Mouse (Mus musculus): ENCODE measurements around the gene Faap20. TPM values are rescaled to one million over a fixed set of nuclear protein-coding genes. Genes with fewer than 3 reads are reported as not detected.

The Faap20 gene
- polyA plus RNA-seq, 1 experiment from 2014 or later, result 83.9 TPM

GRCm38 (mm10) chr4:155286090-155286489 lies 36.5 kb downstream of the Faap20 start:
- no peak overlapping the region for H3K4me3 ChIP-seq (ENCODE audit: low read depth, low read length)
- ATAC-seq (ENCODE audit: insufficient read depth) (no peak), DNase-seq (no peak)
- no peak for TF ChIP-seq CTCF (IDR thresholded peaks at IDR 0.05; ENCODE audit: low read depth)
- no peak overlapping the region for H3K9ac ChIP-seq
- no peaks in the 10 kb centered on the region for H3K27me3 ChIP-seq (ENCODE audit: insufficient read depth, low read length)
- no peak overlapping the region for H3K4me2 ChIP-seq
- H3K36me3 ChIP-seq (ENCODE audit: insufficient read depth), result no peaks in the 10 kb centered on the region
- peaks cover 13% of the 10 kb centered on the region for H3K4me1 ChIP-seq (ENCODE audit: insufficient read depth)
- no peak overlapping the region for H3K27ac ChIP-seq (ENCODE audit: low read depth)
- WGBS, result 93% methylated on average over 4 of the region's 4 CpGs
- H3K9me3 ChIP-seq (ENCODE audit: low read depth, low read length), result no peaks in the 10 kb centered on the region

GRCm38 (mm10) chr4:155287713-155288112 lies 38.1 kb downstream of the Faap20 start:
- no peak overlapping the region for H3K9ac ChIP-seq
- no peak overlapping the region for H3K27ac ChIP-seq (ENCODE audit: low read depth)
- H3K36me3 ChIP-seq (ENCODE audit: insufficient read depth), result no peaks in the 10 kb centered on the region
- H3K4me1 ChIP-seq (ENCODE audit: insufficient read depth), result peaks cover under 1% of the 10 kb centered on the region
- TF ChIP-seq CTCF (IDR thresholded peaks at IDR 0.05; ENCODE audit: low read depth), result no peak
- ATAC-seq (ENCODE audit: insufficient read depth) (no peak), DNase-seq (no peak)
- 84% methylated on average over 11 of the region's 11 CpGs for WGBS
- no peak overlapping the region for H3K4me2 ChIP-seq
- H3K27me3 ChIP-seq (ENCODE audit: insufficient read depth, low read length), result no peaks in the 10 kb centered on the region
- no peak overlapping the region for H3K4me3 ChIP-seq (ENCODE audit: low read depth, low read length)
- H3K9me3 ChIP-seq (ENCODE audit: low read depth, low read length), result no peaks in the 10 kb centered on the region

DNA sequence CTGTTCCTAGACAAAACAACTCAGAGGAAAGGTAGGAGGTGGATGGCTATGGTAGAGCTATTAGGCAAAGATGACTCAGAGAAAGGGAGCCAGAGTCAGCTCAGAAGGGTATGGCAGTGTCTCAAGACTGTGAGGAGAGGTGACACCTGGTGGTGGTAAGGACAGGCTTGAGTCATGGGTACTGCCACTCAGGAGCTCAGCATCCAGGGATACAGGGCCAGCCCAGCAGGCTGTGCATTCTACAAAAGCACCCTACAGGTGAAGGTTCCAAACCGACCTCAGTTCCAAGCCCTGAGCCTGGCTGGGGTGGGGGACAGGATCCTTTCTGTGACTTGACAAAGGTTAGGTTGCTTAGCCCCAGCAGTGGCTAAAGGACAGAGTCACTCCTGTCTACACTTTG lies 39.0 kb downstream of the Faap20 start:
- 0 out of 2 replicates have a peak, but pooled peaks have one; percentile 7 for TF ChIP-seq CTCF (IDR thresholded peaks at IDR 0.05; ENCODE audit: low read depth)
- no peak overlapping the region for H3K4me2 ChIP-seq
- no peaks in the 10 kb centered on the region for H3K9me3 ChIP-seq (ENCODE audit: low read depth, low read length)
- no peaks in the 10 kb centered on the region for H3K36me3 ChIP-seq (ENCODE audit: insufficient read depth)
- H3K4me3 ChIP-seq (ENCODE audit: low read depth, low read length), result no peak overlapping the region
- H3K27ac ChIP-seq (ENCODE audit: low read depth), result no peak overlapping the region
- H3K4me1 ChIP-seq (ENCODE audit: insufficient read depth), result no peaks in the 10 kb centered on the region
- 68% methylated on average over 1 of the region's 1 CpGs for WGBS
- ATAC-seq (ENCODE audit: insufficient read depth) (no peak), DNase-seq (no peak)
- H3K9ac ChIP-seq, result no peak overlapping the region
- no peaks in the 10 kb centered on the region for H3K27me3 ChIP-seq (ENCODE audit: insufficient read depth, low read length)

DNA sequence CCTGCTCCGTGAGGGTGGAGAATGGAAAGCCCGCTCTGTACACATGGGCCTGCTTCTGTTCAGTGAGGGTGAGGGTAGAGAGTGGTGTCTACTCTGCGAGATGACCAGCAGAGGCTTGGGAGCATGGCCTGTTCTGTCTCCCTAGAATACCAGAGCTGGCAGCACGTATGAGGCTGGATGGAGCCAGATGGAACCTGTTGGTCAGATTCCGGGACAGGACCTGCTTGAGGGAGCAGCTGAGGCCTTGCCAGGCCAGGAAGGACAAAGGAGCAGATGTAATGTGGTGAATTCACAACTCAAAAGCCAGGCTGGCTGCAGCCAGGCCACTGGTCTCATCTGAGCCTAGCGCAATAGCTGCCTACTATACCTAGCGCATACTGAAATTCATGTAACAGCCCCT lies 40.4 kb downstream of the Faap20 start:
- WGBS, result 87% methylated on average over 7 of the region's 7 CpGs
- H3K27ac ChIP-seq (ENCODE audit: low read depth), result no peak overlapping the region
- H3K36me3 ChIP-seq (ENCODE audit: insufficient read depth), result no peaks in the 10 kb centered on the region

DNA sequence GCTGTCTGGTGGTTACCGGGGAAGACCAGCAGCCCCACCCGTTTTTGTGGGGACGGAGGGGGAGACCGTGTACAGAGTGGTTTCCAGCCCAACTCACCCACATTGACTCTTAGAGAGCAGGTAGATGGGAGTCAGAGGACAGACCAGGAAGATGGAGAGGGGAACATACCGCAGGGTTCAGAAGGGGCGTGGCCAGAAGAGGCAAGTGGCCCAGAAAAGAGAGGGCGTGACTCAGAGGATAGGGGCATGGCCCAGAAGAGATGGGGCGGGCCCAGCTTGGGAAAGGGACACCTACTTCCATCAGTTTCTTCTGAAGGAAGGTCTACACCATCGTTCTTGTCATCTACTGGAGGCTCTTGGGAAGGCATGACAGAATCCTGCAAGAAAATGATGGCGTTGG lies 43.3 kb downstream of the Faap20 start:
- TF ChIP-seq CTCF (IDR thresholded peaks at IDR 0.05; ENCODE audit: low read depth), result no peak
- H3K9ac ChIP-seq, result no peak overlapping the region

More for the DNA sequence above, 40.4 kb downstream of the Faap20 start:
- Histone ChIP-seq H3K4me2 (no peak overlapping the region), H3K27me3 (ENCODE audit: insufficient read depth, low read length) (no peaks in the 10 kb centered on the region), H3K9ac (no peak overlapping the region), H3K9me3 (ENCODE audit: low read depth, low read length) (no peaks in the 10 kb centered on the region), H3K4me3 (ENCODE audit: low read depth, low read length) (no peak overlapping the region), H3K4me1 (ENCODE audit: insufficient read depth) (no peaks in the 10 kb centered on the region)
- TF ChIP-seq CTCF (IDR thresholded peaks at IDR 0.05; ENCODE audit: low read depth), result no peak
- ATAC-seq (ENCODE audit: insufficient read depth), result no peak
- DNase-seq, result no peak

DNA sequence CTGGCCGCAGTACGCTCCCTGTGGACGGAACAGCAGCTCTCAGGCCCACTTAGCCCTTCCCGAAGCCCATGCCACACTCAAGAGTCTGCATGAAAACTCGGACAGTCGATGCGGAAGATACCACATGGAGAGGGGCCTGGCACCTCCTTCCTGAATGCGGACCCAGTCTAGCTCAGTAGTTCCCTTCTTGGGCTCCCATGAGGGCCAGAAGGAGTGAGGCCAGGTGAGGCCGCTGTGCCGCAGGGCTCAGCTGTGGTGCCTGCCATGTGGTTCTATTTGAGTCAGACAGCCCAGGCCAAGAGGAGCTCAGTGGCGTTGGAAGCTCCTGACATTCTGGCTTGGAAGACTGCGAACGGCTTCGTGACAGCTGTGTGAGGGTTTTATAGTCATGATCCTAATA lies 44.8 kb downstream of the Faap20 start:
- Histone ChIP-seq H3K27ac (ENCODE audit: low read depth) (no peak overlapping the region), H3K4me2 (no peak overlapping the region), H3K27me3 (ENCODE audit: insufficient read depth, low read length) (no peaks in the 10 kb centered on the region), H3K9me3 (ENCODE audit: low read depth, low read length) (no peaks in the 10 kb centered on the region), H3K4me1 (ENCODE audit: insufficient read depth) (no peaks in the 10 kb centered on the region), H3K4me3 (ENCODE audit: low read depth, low read length) (no peak overlapping the region), H3K36me3 (ENCODE audit: insufficient read depth) (no peaks in the 10 kb centered on the region), H3K9ac (no peak overlapping the region)
- no peak for TF ChIP-seq CTCF (IDR thresholded peaks at IDR 0.05; ENCODE audit: low read depth)
- WGBS, result 83% methylated on average over 14 of the region's 14 CpGs
- DNase-seq (no peak), ATAC-seq (ENCODE audit: insufficient read depth) (no peak)

More for the DNA sequence above, 43.3 kb downstream of the Faap20 start:
- Histone ChIP-seq H3K4me1 (ENCODE audit: insufficient read depth) (no peaks in the 10 kb centered on the region), H3K4me2 (no peak overlapping the region), H3K36me3 (ENCODE audit: insufficient read depth) (no peaks in the 10 kb centered on the region), H3K9me3 (ENCODE audit: low read depth, low read length) (no peaks in the 10 kb centered on the region), H3K27me3 (ENCODE audit: insufficient read depth, low read length) (no peaks in the 10 kb centered on the region), H3K27ac (ENCODE audit: low read depth) (no peak overlapping the region), H3K4me3 (ENCODE audit: low read depth, low read length) (no peak overlapping the region)
- no peak for ATAC-seq (ENCODE audit: insufficient read depth)
- DNase-seq, result no peak
- WGBS, result 87% methylated on average over 10 of the region's 10 CpGs

DNA sequence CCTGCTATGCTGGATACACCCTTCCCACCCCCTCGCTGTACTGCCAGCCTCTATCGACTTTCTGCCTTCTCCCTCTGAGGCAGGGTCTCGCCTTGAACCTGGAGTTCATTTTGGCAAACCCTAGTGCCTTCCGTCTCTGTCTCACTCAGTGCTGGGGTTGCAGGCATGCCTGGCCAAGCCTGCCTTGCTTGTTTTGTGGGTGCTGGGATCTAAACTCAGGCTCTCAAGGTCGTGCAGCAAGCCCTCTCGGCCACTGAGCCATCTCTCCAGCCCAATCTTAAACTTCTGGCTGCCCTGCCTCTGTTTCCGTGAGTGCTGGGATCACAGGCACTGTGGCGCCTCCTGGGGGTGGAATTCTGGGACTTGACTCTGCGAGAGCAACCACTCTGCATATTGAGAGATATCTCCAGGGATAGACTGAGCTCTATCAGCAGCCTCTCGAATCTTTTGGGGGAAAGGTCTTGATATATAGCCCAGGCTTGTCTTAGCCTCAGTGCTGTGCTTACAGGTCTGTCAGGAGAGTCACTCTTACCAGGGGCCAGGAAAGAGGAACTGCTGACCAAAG lies 45.5 kb downstream of the Faap20 start:
- H3K36me3 ChIP-seq (ENCODE audit: insufficient read depth), result no peaks in the 10 kb centered on the region
- H3K9ac ChIP-seq, result no peak overlapping the region
- no peak overlapping the region for H3K4me2 ChIP-seq
- DNase-seq (peak; percentile 26), ATAC-seq (ENCODE audit: insufficient read depth) (no peak)
- H3K4me1 ChIP-seq (ENCODE audit: insufficient read depth), result no peaks in the 10 kb centered on the region
- H3K27me3 ChIP-seq (ENCODE audit: insufficient read depth, low read length), result no peaks in the 10 kb centered on the region
- H3K27ac ChIP-seq (ENCODE audit: low read depth), result no peak overlapping the region
- TF ChIP-seq CTCF (IDR thresholded peaks at IDR 0.05; ENCODE audit: low read depth), result 0 out of 2 replicates have a peak, but pooled peaks have one; percentile 24
- 74% methylated on average over 10 of the region's 10 CpGs for WGBS
- no peak overlapping the region for H3K4me3 ChIP-seq (ENCODE audit: low read depth, low read length)
- H3K9me3 ChIP-seq (ENCODE audit: low read depth, low read length), result no peaks in the 10 kb centered on the region
